Mouse (Mus musculus): Measurements from ENCODE around the gene Cbl. TPM values are rescaled to one million over a fixed set of nuclear protein-coding genes. Genes with fewer than 3 reads are reported as not detected.

Gene Cbl
- polyA plus RNA-seq, 1 experiment from 2014 or later: 14.8 TPM

GRCm38 (mm10) chr9:44093612-44094503, 140.0 kb downstream of the Cbl start:
- H3K27me3 ChIP-seq (ENCODE audit: control insufficient read depth, insufficient read depth, low read length): no peaks in the 10 kb centered on the region
- 38% methylated on average over 24 of the region's 24 CpGs for WGBS (ENCODE audit: insufficient replicate concordance)
- H3K9ac ChIP-seq (ENCODE audit: low read depth, low read length): no peak overlapping the region
- peaks cover 25% of the 10 kb centered on the region for H3K4me1 ChIP-seq (ENCODE audit: control insufficient read depth, insufficient read depth, low read length)
- H3K27ac ChIP-seq (ENCODE audit: low read depth, low read length): no peak overlapping the region
- peaks cover 14% of the 10 kb centered on the region for H3K36me3 ChIP-seq (ENCODE audit: control insufficient read depth, insufficient read depth, low read length)
- peak; percentile 34; the same call in 1 of the 2 replicates for ATAC-seq (replicated peaks; ENCODE audit: insufficient number of reproducible peaks, low FRiP score, low TSS enrichment)
- H3K4me3 ChIP-seq (ENCODE audit: low read depth, low read length): no peak overlapping the region
- H3K9me3 ChIP-seq (replicated peaks; ENCODE audit: control insufficient read depth, low read length): no peaks in the 10 kb centered on the region
- no peak overlapping the region for H3K4me2 ChIP-seq

Other genes with a start within 250 kb of the Cbl start
- gene Thy1, start 190.7 kb downstream of the Cbl start, polyA plus RNA-seq (2014; fragmentation: Nextera tagmentation; extraction: Ambion mirVana): 0.86 and 0.90 TPM in 2 replicates
- gene Usp2, start 167.0 kb downstream of the Cbl start, polyA plus RNA-seq (2014; fragmentation: Nextera tagmentation; extraction: Ambion mirVana): 51.3 and 53.8 TPM in 2 replicates
- gene Mfrp, start 132.3 kb downstream of the Cbl start, polyA plus RNA-seq (2014; fragmentation: Nextera tagmentation; extraction: Ambion mirVana): 0.16 TPM in 1 of 2 replicates, not detected in the other
- gene C1qtnf5, start 126.8 kb downstream of the Cbl start, polyA plus RNA-seq (2014; fragmentation: Nextera tagmentation; extraction: Ambion mirVana): 0.43 and 1.2 TPM in 2 replicates
- gene Gm49380, start 120.5 kb downstream of the Cbl start, polyA plus RNA-seq (2014; fragmentation: Nextera tagmentation; extraction: Ambion mirVana): 0.28 TPM in 1 of 2 replicates, not detected in the other
- gene Rnf26, start 120.5 kb downstream of the Cbl start, polyA plus RNA-seq (2014; fragmentation: Nextera tagmentation; extraction: Ambion mirVana): 35.2 and 38.2 TPM in 2 replicates
- gene Mcam, start 99.6 kb downstream of the Cbl start, polyA plus RNA-seq (2014; fragmentation: Nextera tagmentation; extraction: Ambion mirVana): 86.2 and 105 TPM in 2 replicates
- gene Ccdc153, start 6.6 kb upstream of the Cbl start, polyA plus RNA-seq (2014; fragmentation: Nextera tagmentation; extraction: Ambion mirVana): not detected in 2 replicates
- gene Pdzd3, start 17.4 kb upstream of the Cbl start, polyA plus RNA-seq (2014; fragmentation: Nextera tagmentation; extraction: Ambion mirVana): not detected in 2 replicates
- gene Nlrx1, start 34.5 kb upstream of the Cbl start, polyA plus RNA-seq (2014; fragmentation: Nextera tagmentation; extraction: Ambion mirVana): 3.6 and 4.9 TPM in 2 replicates
- gene Abcg4, start 54.6 kb upstream of the Cbl start, polyA plus RNA-seq (2014; fragmentation: Nextera tagmentation; extraction: Ambion mirVana): 2.7 and 3.3 TPM in 2 replicates
- 15.3 and 15.9 TPM in 2 replicates for gene Hinfp, start 71.6 kb upstream of the Cbl start, polyA plus RNA-seq (2014; fragmentation: Nextera tagmentation; extraction: Ambion mirVana)
- gene C2cd2l, start 86.2 kb upstream of the Cbl start, polyA plus RNA-seq (2014; fragmentation: Nextera tagmentation; extraction: Ambion mirVana): 4.7 and 7.1 TPM in 2 replicates
- 40.2 and 46.3 TPM in 2 replicates for gene Dpagt1, start 92.0 kb upstream of the Cbl start, polyA plus RNA-seq (2014; fragmentation: Nextera tagmentation; extraction: Ambion mirVana)
- gene H2afx, start 100.6 kb upstream of the Cbl start, polyA plus RNA-seq (2014; fragmentation: Nextera tagmentation; extraction: Ambion mirVana): 199 and 232 TPM in 2 replicates
- gene Hmbs, start 110.2 kb upstream of the Cbl start, polyA plus RNA-seq (2014; fragmentation: Nextera tagmentation; extraction: Ambion mirVana): 258 and 291 TPM in 2 replicates
- gene Vps11, start 127.6 kb upstream of the Cbl start, polyA plus RNA-seq (2014; fragmentation: Nextera tagmentation; extraction: Ambion mirVana): 15.1 and 19.8 TPM in 2 replicates
- gene Hyou1, start 145.4 kb upstream of the Cbl start, polyA plus RNA-seq (2014; fragmentation: Nextera tagmentation; extraction: Ambion mirVana): 18.2 and 19.4 TPM in 2 replicates
- 31.1 and 31.5 TPM in 2 replicates for gene Slc37a4, start 162.8 kb upstream of the Cbl start, polyA plus RNA-seq (2014; fragmentation: Nextera tagmentation; extraction: Ambion mirVana)
- 1,538 and 1,582 TPM in 2 replicates for gene Rps25, start 173.1 kb upstream of the Cbl start, polyA plus RNA-seq (2014; fragmentation: Nextera tagmentation; extraction: Ambion mirVana)
- gene Trappc4, start 173.6 kb upstream of the Cbl start, polyA plus RNA-seq (2014; fragmentation: Nextera tagmentation; extraction: Ambion mirVana): 76.8 and 79.1 TPM in 2 replicates
- gene Ccdc84, start 184.5 kb upstream of the Cbl start, polyA plus RNA-seq (2014; fragmentation: Nextera tagmentation; extraction: Ambion mirVana): 21.8 and 25.4 TPM in 2 replicates
- gene Foxr1, start 207.1 kb upstream of the Cbl start, polyA plus RNA-seq (2014; fragmentation: Nextera tagmentation; extraction: Ambion mirVana): not detected in 2 replicates
- 0.14 TPM in 1 of 2 replicates, not detected in the other for gene Upk2, start 220.9 kb upstream of the Cbl start, polyA plus RNA-seq (2014; fragmentation: Nextera tagmentation; extraction: Ambion mirVana)
- gene Bcl9l, start 248.8 kb upstream of the Cbl start, polyA plus RNA-seq (2014; fragmentation: Nextera tagmentation; extraction: Ambion mirVana): 8.7 and 9.3 TPM in 2 replicates